Mouse (Mus musculus) Patski (cell line): ENCODE results near the gene Rdh16f1. TPM values are rescaled to one million over a fixed set of nuclear protein-coding genes. Genes with fewer than 3 reads are reported as not detected.
"Not testable (repeated sequence)": the region's sequence is repeated elsewhere in the genome, so short reads cannot be mapped to it uniquely, and the experiment has no call there.

Experiments used
- ATAC-seq: fragments of 100-300 bp; one replicate; pipeline ENCODE4 v1.8.0; 2021
- CTCF ChIA-PET: fragments of 350-600 bp; sonication (Branson Sonifier 250); formaldehyde crosslinking; loops from one replicate; lab custom pipeline; 2022; ENCODE audit warnings: inconsistent platforms; lab: Charles Lee
- POLR2A ChIA-PET: fragments of 350-600 bp; sonication (Branson Sonifier 250); formaldehyde crosslinking; loops from one replicate; lab custom pipeline; 2022; ENCODE audit warnings: antibody characterized with exemption, inconsistent platforms; lab: Charles Lee
- DNase-seq: peaks from one replicate; pipeline ENCODE4 v3.0.0-alpha.2; 2011; ENCODE audit warnings: low read depth, low spot score
- H3K27me3 ChIP-seq: fragments of 371-371 bp; one replicate; pipeline ENCODE4 v1.5.1; 2021
- CTCF ChIP-seq: fragments of 100-300 bp; IDR thresholded peaks from one replicate; pipeline ENCODE4 v1.5.1; 2021
- in situ Hi-C: fragments of 300-500 bp; cut with MboI; formaldehyde crosslinking; loops from 3 replicates; pipeline ENCODE4 v1.11.1; 2018; ENCODE audit warnings: low pct_unique_long_range_greater_than_20kb, mixed read lengths
- polyA plus RNA-seq: library from polyadenylated mRNA; unstranded; gene quantifications from one replicate; pipeline ENCODE4 v1.2.3, GENCODE M21; 2021

Rdh16f1 gene
- polyA plus RNA-seq, 1 experiment from 2014 or later, result 0.18 TPM

DNA sequence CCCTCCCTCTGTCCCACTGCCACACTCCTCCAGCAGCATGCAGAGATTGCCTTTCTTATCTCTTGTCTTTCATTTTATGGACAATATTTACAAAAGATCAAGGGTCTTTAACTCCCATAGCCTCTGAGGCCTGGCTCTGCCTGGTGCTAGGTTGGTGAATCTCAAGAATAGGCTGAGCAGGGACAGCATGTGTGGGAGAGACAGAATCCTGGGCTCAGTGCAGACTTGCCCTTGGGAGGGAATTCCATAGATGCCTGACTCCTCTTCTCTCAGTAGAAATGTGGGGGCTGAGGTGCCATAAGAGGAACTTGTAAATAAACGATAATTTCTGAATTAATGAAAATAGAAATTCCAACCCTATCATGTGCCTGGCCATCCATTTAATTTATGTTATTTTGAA is 7.0 kb downstream of the Rdh16f1 start:
- POLR2A ChIA-PET, result no interaction called here
- TF ChIP-seq CTCF, result no peak
- H3K27me3 ChIP-seq, result no peaks in the 10 kb centered on the region
- DNase-seq (no peak), ATAC-seq (no peak)
- CTCF ChIA-PET, result no interaction called here
- in situ Hi-C loops, result loop anchor here (10.0 kb wide), 1 partner anchor 108 kb away; no protein-coding TSS in a partner anchor

DNA sequence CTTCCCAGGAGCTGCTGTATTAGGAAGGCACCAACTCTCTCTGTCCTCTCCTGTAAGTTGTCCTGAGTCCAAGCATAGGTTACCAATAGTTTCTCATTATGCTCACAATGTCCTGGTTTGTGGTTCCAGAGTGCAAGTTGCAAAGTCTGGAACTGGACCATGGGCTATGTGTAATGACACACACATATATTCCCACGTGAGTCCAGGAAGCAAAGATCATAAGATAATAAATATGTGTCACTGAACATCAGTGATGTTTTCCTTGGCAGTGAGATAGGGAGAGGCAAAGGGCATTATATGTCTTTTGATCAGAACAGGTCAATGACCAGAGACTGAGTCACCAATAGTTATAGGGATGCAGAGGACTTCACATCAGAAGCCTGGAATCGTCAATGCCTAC is 16.4 kb downstream of the Rdh16f1 start, which contains the start of gene Rdh9:
Rdh9 (plus strand) TSS at position 376 of the 400 bp plus-strand sequence.
- no peak for ATAC-seq
- CTCF ChIA-PET, result no interaction called here
- no peak for DNase-seq
- POLR2A ChIA-PET, result no interaction called here
- H3K27me3 ChIP-seq, result peaks cover 6% of the 10 kb centered on the region
- in situ Hi-C loops, result no loop called here
- no peak for TF ChIP-seq CTCF

DNA sequence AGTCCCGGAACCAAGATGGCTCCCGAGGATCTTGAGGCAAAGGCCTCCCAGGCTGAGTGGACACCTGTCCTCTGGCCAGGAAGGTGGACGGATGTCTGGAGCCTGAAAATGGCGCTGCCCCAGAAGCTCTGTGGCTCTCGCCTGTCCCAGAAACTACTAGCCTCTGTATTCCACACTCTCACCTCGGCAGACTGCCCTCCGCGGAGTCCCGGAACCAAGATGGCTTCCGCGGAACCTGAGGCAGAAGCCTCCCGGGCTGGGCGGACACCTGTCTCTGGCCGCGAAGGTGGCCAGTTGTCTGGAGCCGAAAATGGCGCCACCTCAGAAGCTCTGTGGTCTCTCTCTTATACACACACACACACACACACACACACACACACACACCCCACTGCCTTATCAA is 22.7 kb downstream of the Rdh16f1 start:
- in situ Hi-C loops, DNase-seq, CTCF ChIA-PET, H3K27me3 ChIP-seq, ATAC-seq, POLR2A ChIA-PET: not testable (repeated sequence)

DNA sequence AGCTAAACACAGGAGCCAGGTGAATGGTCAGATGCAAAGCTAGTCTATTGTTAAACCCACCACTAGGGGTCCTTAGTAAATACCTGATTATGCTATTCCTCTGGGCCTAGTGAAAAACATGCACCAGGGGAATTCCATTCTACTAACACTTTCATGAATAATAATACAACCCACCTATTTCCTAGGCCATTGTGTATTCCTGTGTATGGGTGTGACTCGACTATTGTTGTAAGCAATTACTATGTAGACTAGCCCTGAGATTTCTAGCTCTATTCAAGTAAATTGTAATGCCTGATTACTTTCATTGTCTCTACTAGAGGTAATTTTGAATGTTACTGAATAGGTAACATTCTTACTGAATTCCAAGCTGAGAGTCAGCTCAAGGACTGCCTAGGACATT is 25.8 kb downstream of the Rdh16f1 start:
- DNase-seq, H3K27me3 ChIP-seq, in situ Hi-C loops, CTCF ChIA-PET, ATAC-seq: not testable (repeated sequence)
- POLR2A ChIA-PET, result interaction anchor here (0.6 kb wide), 1 partner anchor 152 kb away, joined by 9 read pairs; no protein-coding TSS in a partner anchor

DNA sequence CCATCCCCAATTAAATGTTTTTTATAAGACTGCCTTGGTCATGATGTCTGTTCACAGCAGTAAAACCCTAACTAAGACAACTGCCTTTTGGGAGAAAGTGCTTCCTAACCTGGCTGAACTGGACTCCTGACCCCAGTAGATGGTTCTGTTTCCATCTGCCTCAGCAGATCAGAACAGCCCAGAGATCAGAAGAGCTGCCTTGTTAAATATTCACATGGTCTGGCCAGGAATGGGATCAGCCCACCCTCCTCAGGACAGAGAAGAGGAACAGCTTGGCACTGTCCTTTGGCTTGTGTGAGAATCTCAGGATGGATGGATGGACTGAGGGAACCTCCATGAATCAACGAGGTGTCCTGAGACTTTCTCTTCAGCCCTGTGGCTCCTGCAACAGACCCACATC is 39.7 kb downstream of the Rdh16f1 start:
- no peak for TF ChIP-seq CTCF
- in situ Hi-C loops, result no loop called here
- DNase-seq (no peak), ATAC-seq (no peak)
- ChIA-PET CTCF (no interaction called here), POLR2A (no interaction called here)
- H3K27me3 ChIP-seq, result peaks cover 12% of the 10 kb centered on the region

DNA sequence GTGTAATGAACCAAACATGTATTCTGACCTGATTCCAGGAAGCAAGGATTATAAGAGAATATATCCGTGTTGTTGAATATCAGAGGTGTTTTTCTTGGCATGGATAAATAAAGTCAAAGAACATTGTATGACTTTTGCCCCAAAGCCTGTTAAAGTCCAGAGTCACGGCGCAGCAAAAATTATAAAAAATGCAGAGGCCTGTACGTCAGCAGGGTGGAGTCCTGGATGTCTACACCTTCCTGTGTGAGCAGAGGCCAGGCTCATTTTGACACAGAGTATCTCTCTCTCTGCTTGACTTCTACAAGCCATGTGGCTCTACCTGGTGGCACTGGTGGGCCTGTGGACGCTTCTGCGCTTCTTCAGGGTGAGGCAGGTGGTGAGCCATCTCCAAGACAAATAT is 41.3 kb downstream of the Rdh16f1 start, which contains the start of gene Rdh16:
Rdh16 (plus strand) TSS at position 262 of the 400 bp plus-strand sequence.
- no peak for ATAC-seq
- CTCF ChIA-PET, result no interaction called here
- in situ Hi-C loops, result no loop called here

DNA sequence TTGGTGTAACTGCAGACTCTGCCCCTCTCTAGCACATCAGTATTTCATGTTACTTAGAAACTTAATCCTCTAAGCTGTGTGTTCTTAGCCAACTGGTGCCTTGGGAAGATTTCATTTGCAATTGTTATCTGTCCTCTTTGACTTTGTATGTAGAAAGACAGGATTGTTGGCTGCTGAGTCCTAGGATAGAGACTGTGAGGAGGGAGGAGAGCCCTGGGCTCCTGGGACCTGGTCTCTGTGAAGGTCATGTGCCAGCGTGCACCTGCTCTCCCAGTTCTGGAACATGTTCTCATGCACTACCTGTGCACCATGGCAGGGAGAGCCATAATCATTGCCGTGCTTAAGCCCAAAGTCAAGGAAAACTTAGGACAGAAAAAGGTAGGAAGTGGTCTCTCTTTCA is 42.0 kb downstream of the Rdh16f1 start:
- no peak for DNase-seq
- no peak for TF ChIP-seq CTCF
- in situ Hi-C loops, result no loop called here
- H3K27me3 ChIP-seq, result peaks cover 12% of the 10 kb centered on the region
- ATAC-seq, result no peak
- ChIA-PET CTCF (no interaction called here), POLR2A (no interaction called here)

More for the DNA sequence above, 41.3 kb downstream of the Rdh16f1 start, which contains the start of gene Rdh16:
- no peak for TF ChIP-seq CTCF
- POLR2A ChIA-PET, result no interaction called here
- H3K27me3 ChIP-seq, result peaks cover 12% of the 10 kb centered on the region
- no peak for DNase-seq

DNA sequence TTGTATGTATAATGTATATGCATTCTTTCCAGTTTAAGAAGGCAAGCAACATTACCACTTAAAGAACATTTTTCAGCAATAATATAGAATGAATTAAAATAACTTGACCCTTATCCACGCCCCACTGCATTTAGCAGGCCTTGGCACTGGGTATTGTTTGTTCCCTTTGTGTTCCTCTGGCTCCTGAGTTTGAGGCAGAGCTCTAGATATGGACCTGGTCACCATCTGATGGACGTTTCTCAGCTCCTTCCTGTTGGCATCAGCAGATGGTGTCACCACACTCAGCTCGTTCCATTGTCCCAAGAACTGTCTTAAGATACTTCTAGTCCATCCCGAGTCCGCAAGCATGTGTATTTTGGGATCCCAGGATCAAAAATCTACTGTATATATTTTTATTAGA is 42.6 kb downstream of the Rdh16f1 start:
- DNase-seq (no peak), ATAC-seq (no peak)
- ChIA-PET POLR2A (no interaction called here), CTCF (no interaction called here)
- no peak for TF ChIP-seq CTCF
- peaks cover 12% of the 10 kb centered on the region for H3K27me3 ChIP-seq
- in situ Hi-C loops, result no loop called here

DNA sequence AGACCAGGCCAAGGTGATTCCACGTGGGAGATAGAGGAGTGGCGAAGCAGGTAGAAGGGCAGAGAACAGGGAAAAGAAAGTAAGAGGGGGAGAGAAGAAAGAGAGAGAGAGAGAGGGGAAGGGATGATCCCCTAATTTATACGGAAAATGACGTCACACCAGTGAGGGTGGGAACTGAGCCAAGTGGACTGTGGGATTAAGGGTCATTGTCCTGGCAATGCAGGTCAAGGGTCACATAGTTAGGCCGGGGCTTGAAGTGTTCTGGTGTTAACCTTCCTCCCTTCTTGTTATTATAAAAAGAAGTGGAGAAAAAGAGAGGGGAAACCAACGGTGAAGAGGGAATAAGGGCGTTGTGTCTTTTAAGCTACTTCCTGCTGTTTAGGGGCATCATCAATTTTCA is 44.8 kb downstream of the Rdh16f1 start:
- ATAC-seq (no peak), DNase-seq (no peak)
- H3K27me3 ChIP-seq, result peaks cover 18% of the 10 kb centered on the region
- POLR2A ChIA-PET, result no interaction called here
- in situ Hi-C loops, result no loop called here
- CTCF ChIA-PET, result no interaction called here
- no peak for TF ChIP-seq CTCF

DNA sequence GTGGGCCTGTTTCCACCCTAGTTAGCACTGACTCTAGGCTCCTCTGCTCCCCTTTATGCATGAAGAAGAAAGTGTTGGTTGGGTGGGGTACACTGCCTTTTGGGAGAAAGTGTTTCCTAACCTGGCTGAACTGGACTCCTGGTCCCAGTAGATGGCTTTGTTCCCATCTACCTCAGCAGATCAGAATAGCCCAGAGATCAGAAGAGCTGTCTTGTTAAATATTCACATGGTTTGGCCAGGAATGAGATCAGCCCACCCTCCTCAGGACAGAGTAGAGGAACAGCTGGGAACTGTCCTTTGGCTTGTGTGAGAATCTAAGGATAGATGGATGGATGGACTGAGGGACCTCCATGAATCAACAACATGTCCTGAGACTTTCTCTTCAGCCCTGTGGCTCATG is 56.3 kb downstream of the Rdh16f1 start:
- no peak for ATAC-seq
- CTCF ChIA-PET, result no interaction called here
- POLR2A ChIA-PET, result no interaction called here
- DNase-seq, result no peak
- in situ Hi-C loops, result no loop called here
- no peaks in the 10 kb centered on the region for H3K27me3 ChIP-seq
- TF ChIP-seq CTCF, result no peak

DNA sequence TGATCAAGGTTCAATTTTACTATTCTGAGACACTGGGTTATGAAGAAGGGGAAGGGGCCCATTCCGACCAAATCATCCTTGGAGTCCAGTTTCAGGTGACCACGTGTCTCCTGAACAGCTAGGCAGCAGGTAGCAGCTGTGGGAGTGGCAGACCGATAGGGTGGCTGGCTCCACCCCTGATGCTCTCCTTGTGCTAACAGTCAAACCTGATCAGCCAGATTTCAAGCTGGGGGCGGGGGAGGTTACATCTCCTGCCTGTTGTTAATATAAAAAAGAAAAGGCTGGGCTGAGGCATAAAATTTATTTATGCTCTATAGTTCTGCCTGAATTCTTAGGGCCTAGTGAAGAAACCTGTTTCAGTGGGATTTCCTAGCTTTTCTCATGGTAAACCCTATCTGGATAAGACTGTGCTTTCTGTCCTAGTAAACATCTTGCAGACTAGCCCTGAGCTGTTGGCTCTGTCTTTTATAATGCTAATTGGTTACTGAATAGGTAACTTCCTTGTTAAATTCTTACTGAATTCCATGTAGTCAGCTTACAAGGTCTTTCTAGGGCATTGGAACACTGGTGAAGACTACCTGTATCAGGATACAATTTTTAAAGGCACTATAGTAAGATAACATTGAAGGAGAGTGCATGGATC is 57.8 kb downstream of the Rdh16f1 start:
- H3K27me3 ChIP-seq, CTCF ChIA-PET, POLR2A ChIA-PET, DNase-seq, in situ Hi-C loops, ATAC-seq: not testable (repeated sequence)

DNA sequence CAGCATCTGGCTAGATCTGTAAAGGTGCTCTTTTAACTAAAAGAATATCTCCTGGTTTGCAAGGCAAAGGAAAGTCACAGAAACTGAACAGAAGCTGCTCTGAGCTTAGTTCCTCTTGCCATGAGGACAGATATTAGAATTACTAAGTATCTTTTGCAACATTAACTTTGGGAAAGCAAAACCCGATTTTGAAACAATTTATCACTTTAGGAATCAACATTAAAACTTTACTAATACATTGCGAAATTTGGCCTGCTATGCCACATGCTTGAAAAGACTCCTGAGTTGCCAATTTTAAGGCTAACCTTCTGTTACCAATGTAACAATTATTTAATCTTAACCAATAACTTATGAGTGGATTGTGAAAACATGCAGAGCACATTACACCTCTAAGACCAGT is 62.2 kb downstream of the Rdh16f1 start:
- in situ Hi-C loops, POLR2A ChIA-PET, CTCF ChIA-PET, H3K27me3 ChIP-seq, ATAC-seq, DNase-seq: not testable (repeated sequence)
